Mouse (Mus musculus): ENCODE data around the gene Adprhl1. TPM values are rescaled to one million over a fixed set of nuclear protein-coding genes. Genes with fewer than 3 reads are reported as not detected.

Adprhl1 gene
- polyA plus RNA-seq (2014; fragmentation: Nextera tagmentation; extraction: Ambion mirVana), result 0.17 and 0.27 TPM in 2 replicates

DNA sequence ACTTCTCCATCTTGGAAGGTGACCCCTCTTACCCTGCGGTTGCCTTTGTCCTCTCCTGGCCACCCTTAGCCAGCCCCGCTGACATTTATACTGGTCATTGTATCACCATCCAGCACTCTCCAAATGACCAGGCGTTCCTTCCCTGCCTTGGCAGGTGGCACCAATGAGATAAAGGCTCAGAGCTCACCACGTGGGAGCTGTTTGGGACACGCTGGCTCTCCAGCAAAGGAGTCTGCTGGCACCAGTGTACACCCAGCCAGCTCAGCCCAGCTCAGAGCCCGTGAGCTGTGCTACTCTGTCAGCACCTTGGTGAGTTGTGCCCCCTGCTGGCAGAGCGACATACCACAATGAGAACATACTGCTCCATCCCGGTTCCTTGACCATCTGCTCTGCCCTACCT, at the start of gene Adprhl1:
Gene Adprhl1, minus strand, starts transcription at position 144 of the 400 bp plus-strand sequence.
- no peaks in the 10 kb centered on the region for H3K4me1 ChIP-seq (replicated peaks; ENCODE audit: control insufficient read depth, insufficient read depth, low read length)
- ATAC-seq (replicated peaks; ENCODE audit: low FRiP score, low TSS enrichment, low read depth) (peak; percentile 84; the same call in 1 of the 2 replicates), DNase-seq (ENCODE audit: low spot score) (peak; percentile 83)
- H3K27ac ChIP-seq (ENCODE audit: low read depth), result no peak within 1 kb of the TSS
- no peak within 1 kb of the TSS for H3K4me2 ChIP-seq (ENCODE audit: low read length)
- H3K27me3 ChIP-seq (replicated peaks; ENCODE audit: control insufficient read depth, insufficient read depth, low read length), result no peaks in the 10 kb centered on the region
- no peak within 1 kb of the TSS for H3K9ac ChIP-seq (ENCODE audit: low read length)
- H3K4me3 ChIP-seq (ENCODE audit: low read depth, low read length), result no peak within 1 kb of the TSS
- WGBS, result 34% methylated on average over 8 of the region's 8 CpGs
- H3K9me3 ChIP-seq (ENCODE audit: control insufficient read depth, low read length), result no peaks in the 10 kb centered on the region
- H3K36me3 ChIP-seq (ENCODE audit: control insufficient read depth, insufficient read depth, low read length), result peaks cover 26% of the 10 kb centered on the region

DNA sequence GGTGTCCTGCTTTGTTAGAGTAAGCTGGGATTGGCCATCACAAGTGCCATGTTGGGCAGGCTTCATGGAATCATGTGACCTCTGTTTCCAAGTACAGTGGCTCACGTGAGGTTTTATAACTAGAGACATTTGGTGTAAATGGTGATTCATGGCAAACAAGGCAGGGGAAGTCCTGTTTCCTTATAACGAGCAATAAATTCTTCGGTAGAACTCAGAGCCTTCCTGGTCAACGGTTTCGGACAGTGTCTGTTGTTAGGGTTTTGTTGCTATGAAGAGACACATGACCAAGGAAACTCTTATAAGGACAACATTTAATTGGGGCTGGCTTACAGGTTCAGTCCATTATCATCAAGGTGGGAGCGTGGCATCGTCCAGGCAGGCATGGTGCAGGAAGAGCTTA, 47.1 kb upstream of the Adprhl1 start:
- H3K27ac ChIP-seq (ENCODE audit: low read depth), result no peak overlapping the region
- 0 out of 2 replicates have a peak, but pooled peaks cover 2% of the 10 kb centered on the region for H3K9me3 ChIP-seq (ENCODE audit: control insufficient read depth, low read length)
- no peak overlapping the region for H3K4me2 ChIP-seq (ENCODE audit: low read length)
- H3K27me3 ChIP-seq (replicated peaks; ENCODE audit: control insufficient read depth, insufficient read depth, low read length), result no peaks in the 10 kb centered on the region
- H3K4me3 ChIP-seq (ENCODE audit: low read depth, low read length), result no peak overlapping the region
- ATAC-seq (replicated peaks; ENCODE audit: low FRiP score, low TSS enrichment, low read depth), result no peak
- no peak for DNase-seq (ENCODE audit: low spot score)
- no peaks in the 10 kb centered on the region for H3K4me1 ChIP-seq (replicated peaks; ENCODE audit: control insufficient read depth, insufficient read depth, low read length)
- WGBS, result 91% methylated on average over 7 of the region's 7 CpGs
- peaks cover 41% of the 10 kb centered on the region for H3K36me3 ChIP-seq (ENCODE audit: control insufficient read depth, insufficient read depth, low read length)
- H3K9ac ChIP-seq (ENCODE audit: low read length), result no peak overlapping the region

DNA sequence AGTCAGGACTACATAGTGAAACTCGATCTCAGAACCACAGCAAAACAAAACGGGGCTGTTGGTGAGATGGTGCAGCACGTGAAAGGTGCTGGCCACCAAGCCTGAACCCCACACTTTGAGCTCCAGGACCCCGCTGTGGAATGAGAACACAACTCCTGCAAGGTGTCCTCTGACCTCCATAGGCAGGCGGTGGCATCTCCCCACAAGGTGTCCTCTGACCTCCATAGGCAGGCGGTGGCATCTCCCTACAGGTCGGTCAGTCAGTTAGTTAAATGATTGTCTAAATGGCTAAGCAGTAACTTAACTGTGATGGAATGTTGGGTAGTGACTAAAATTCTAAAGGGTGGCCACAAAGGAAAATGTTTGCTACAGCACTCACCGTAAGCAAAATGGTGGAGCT, 45.6 kb upstream of the Adprhl1 start:
- Histone ChIP-seq H3K36me3 (ENCODE audit: control insufficient read depth, insufficient read depth, low read length) (peaks cover 56% of the 10 kb centered on the region), H3K27ac (ENCODE audit: low read depth) (no peak overlapping the region), H3K27me3 (replicated peaks; ENCODE audit: control insufficient read depth, insufficient read depth, low read length) (no peaks in the 10 kb centered on the region), H3K4me3 (ENCODE audit: low read depth, low read length) (no peak overlapping the region), H3K4me1 (replicated peaks; ENCODE audit: control insufficient read depth, insufficient read depth, low read length) (no peaks in the 10 kb centered on the region), H3K9me3 (ENCODE audit: control insufficient read depth, low read length) (0 out of 2 replicates have a peak, but pooled peaks cover 2% of the 10 kb centered on the region), H3K4me2 (ENCODE audit: low read length) (no peak overlapping the region), H3K9ac (ENCODE audit: low read length) (no peak overlapping the region)
- no peak for ATAC-seq (replicated peaks; ENCODE audit: low FRiP score, low TSS enrichment, low read depth)
- WGBS, result 96% methylated on average over 8 of the region's 8 CpGs
- no peak for DNase-seq (ENCODE audit: low spot score)

DNA sequence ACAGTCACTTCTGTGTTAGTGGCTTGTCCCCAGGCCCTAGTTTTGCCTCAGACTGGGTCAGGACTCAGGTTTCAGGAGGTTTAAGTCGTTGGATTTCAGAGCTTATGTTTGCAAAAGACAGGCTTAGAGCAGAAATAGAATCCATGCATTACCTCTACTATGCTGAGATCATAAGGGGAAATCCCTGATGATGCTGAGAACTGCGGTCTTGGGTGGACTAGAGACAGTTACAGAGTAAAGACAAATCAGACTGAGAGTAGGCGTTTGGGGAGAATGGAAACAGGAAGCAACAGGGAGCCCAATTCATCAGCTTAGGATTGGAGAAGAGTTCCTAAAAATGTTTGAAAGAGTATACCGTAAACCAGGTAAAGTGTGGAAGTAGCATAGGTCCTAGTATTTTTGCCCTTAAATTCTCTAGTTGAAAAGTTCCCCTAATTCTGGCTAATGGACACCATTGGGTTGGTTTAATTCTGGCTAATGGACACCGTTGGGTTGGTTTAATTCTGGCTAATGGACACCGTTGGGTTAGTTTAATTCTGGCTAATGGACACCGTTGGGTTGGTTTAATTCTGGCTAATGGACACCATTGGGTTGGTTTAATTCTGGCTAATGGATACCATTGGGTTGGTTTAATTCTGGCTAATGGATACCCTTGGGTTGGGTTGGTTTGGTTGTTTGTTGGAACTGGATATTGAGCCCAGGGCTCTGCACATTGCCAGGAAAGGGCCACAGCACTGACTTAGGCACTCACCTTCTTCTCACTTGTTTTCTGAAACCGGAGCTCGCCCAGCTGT, 39.9 kb upstream of the Adprhl1 start:
- no peak for DNase-seq (ENCODE audit: low spot score)
- H3K9ac ChIP-seq (ENCODE audit: low read length), result no peak overlapping the region
- peaks cover 3% of the 10 kb centered on the region; the same call in 1 of the 2 replicates for H3K4me1 ChIP-seq (replicated peaks; ENCODE audit: control insufficient read depth, insufficient read depth, low read length)
- no peak overlapping the region for H3K4me3 ChIP-seq (ENCODE audit: low read depth, low read length)
- peaks cover 48% of the 10 kb centered on the region for H3K36me3 ChIP-seq (ENCODE audit: control insufficient read depth, insufficient read depth, low read length)
- no peaks in the 10 kb centered on the region for H3K27me3 ChIP-seq (replicated peaks; ENCODE audit: control insufficient read depth, insufficient read depth, low read length)
- H3K27ac ChIP-seq (ENCODE audit: low read depth), result no peak overlapping the region
- ATAC-seq (replicated peaks; ENCODE audit: low FRiP score, low TSS enrichment, low read depth), result no peak
- H3K4me2 ChIP-seq (ENCODE audit: low read length), result no peak overlapping the region
- H3K9me3 ChIP-seq (ENCODE audit: control insufficient read depth, low read length), result no peaks in the 10 kb centered on the region
- WGBS, result 96% methylated on average over 9 of the region's 9 CpGs

DNA sequence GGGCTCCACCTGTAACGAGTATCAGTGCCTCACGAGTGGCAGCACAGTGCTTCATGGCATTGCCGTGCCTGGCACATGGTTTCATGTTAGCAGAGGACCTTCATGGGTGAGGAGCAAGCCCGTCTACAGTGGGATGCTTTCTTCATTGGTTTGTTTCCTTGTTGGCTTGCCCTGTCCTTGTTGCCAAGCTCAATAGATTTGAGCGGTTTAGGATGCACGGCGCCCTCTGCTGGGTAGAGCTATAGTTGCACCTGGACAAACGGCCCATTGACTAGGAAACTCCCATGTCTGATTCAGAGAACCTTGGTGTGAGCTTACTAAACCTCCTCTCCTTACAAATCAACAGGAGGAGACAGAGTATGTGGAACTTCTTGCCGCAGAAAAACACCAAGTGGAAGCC, 38.4 kb upstream of the Adprhl1 start:
- Histone ChIP-seq H3K36me3 (ENCODE audit: control insufficient read depth, insufficient read depth, low read length) (peaks cover 46% of the 10 kb centered on the region), H3K9ac (ENCODE audit: low read length) (no peak overlapping the region), H3K9me3 (ENCODE audit: control insufficient read depth, low read length) (no peaks in the 10 kb centered on the region), H3K4me3 (ENCODE audit: low read depth, low read length) (no peak overlapping the region), H3K4me2 (ENCODE audit: low read length) (no peak overlapping the region), H3K4me1 (replicated peaks; ENCODE audit: control insufficient read depth, insufficient read depth, low read length) (peaks cover 5% of the 10 kb centered on the region; the same call in 1 of the 2 replicates), H3K27ac (ENCODE audit: low read depth) (no peak overlapping the region), H3K27me3 (replicated peaks; ENCODE audit: control insufficient read depth, insufficient read depth, low read length) (no peaks in the 10 kb centered on the region)
- no peak for ATAC-seq (replicated peaks; ENCODE audit: low FRiP score, low TSS enrichment, low read depth)
- peak; percentile 92 for DNase-seq (ENCODE audit: low spot score)
- 31% methylated on average over 9 of the region's 9 CpGs for WGBS

DNA sequence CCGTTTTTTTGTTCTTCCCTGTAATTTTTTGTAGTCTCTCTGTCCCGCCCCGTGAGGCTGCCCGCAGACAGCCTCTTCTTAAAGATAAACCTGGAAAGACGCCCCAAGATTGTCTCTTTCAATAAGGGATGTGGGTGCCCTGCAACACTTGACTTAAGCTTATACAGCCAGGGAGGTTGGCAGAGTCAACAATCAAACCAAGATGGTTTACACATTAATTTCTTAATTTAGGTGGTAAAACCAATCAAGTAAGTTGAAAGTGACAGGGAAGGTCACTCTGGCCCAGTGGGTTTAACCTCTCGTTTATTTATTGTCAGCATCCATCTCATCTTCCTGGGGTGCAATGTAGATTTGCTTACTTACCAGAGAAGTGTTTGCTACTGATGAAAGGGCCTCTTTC, 34.7 kb upstream of the Adprhl1 start:
- Histone ChIP-seq H3K36me3 (ENCODE audit: control insufficient read depth, insufficient read depth, low read length) (peaks cover 13% of the 10 kb centered on the region), H3K4me1 (replicated peaks; ENCODE audit: control insufficient read depth, insufficient read depth, low read length) (peaks cover 12% of the 10 kb centered on the region), H3K4me2 (ENCODE audit: low read length) (peak overlapping the region; percentile 86), H3K27me3 (replicated peaks; ENCODE audit: control insufficient read depth, insufficient read depth, low read length) (no peaks in the 10 kb centered on the region), H3K9ac (ENCODE audit: low read length) (peak overlapping the region; percentile 60), H3K4me3 (ENCODE audit: low read depth, low read length) (peak overlapping the region; percentile 89), H3K9me3 (ENCODE audit: control insufficient read depth, low read length) (no peaks in the 10 kb centered on the region), H3K27ac (ENCODE audit: low read depth) (no peak overlapping the region)
- no peak for ATAC-seq (replicated peaks; ENCODE audit: low FRiP score, low TSS enrichment, low read depth)
- DNase-seq (ENCODE audit: low spot score), result no peak
- WGBS, result 2% methylated on average over 6 of the region's 6 CpGs

DNA sequence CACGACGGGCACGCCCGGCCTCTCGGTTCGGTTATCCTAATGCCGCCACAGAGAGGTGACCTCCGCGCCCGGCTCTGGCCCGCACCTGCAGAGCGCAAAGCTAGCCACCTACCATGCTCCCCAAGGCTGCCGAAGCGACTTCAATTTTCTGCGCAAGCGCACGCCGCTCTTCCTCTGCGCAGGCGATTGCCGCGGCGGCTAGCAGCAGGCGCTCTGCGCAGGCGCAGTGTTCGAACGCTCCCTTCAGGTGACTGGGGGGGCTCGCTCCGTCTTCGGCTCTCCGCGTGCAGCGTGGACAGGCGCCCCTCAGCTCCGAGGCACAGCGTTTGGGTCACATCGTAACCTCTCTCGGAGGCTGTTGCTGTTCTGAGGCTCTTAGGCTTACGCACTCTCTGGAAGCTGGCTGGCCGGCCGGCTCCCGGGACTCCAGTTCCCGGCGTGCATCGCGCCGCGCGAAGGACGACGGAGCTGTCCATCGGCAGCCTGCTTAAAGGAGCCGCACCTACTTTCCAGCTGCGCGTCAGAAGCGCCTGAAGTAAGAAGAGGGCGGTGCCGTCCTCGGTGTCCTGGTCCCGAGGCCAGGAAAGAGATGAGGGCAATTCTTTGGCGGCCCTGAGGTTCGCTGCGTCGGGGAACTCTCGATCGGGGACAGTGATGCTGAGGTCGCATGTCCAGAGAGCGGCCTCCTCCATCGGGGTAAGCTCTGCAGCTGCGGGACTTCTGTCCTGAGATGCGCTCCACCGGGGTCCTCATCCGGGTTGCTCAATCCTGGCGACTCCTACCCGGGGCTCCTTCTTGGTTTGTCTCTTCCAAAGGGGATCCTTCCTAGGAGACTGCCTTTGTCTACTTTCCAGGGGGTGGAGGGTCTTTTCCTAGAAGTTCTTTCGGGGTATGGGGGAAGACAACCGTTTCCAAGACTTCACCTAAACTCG, 34.0 kb upstream of the Adprhl1 start, which contains the start of the genes Dcun1d2 and Tmco3:
Gene Dcun1d2, minus strand, starts transcription at position 440 of the 932 bp plus-strand sequence.
Gene Tmco3, plus strand, starts transcription at position 499 of the 932 bp plus-strand sequence.
- peak within 1 kb of the TSS; percentile 86 for H3K4me2 ChIP-seq (ENCODE audit: low read length)
- under 1% methylated on average over 78 of the region's 79 CpGs for WGBS
- DNase-seq (ENCODE audit: low spot score) (peak; percentile 98), ATAC-seq (replicated peaks; ENCODE audit: low FRiP score, low TSS enrichment, low read depth) (peak; percentile 93)
- H3K4me1 ChIP-seq (replicated peaks; ENCODE audit: control insufficient read depth, insufficient read depth, low read length), result peaks cover 12% of the 10 kb centered on the region
- H3K9ac ChIP-seq (ENCODE audit: low read length), result peak within 1 kb of the TSS; percentile 60
- peak within 1 kb of the TSS; percentile 91 for H3K27ac ChIP-seq (ENCODE audit: low read depth)
- H3K36me3 ChIP-seq (ENCODE audit: control insufficient read depth, insufficient read depth, low read length), result peaks cover 9% of the 10 kb centered on the region
- peak within 1 kb of the TSS; percentile 89 for H3K4me3 ChIP-seq (ENCODE audit: low read depth, low read length)
- H3K27me3 ChIP-seq (replicated peaks; ENCODE audit: control insufficient read depth, insufficient read depth, low read length), result no peaks in the 10 kb centered on the region
- no peaks in the 10 kb centered on the region for H3K9me3 ChIP-seq (ENCODE audit: control insufficient read depth, low read length)

DNA sequence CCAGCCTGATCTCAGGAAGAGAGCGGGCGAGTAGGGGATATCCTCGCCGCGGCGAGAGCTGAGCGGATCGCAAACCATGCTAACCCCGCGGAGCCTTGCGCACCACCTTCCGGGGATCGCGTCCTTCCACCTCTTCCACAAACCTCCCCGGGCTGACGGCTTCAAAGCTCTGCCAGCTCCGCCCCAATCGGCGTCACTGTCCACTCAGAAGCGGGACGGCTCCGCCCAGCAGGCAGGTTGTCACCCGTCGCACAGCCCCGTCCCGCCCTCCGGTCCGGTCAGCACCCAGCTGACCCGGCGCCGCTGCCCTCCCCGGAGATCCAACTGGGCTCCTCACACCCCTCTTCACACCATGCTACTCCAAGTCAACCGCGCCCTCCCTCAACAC, 33.3 kb upstream of the Adprhl1 start:
- no peaks in the 10 kb centered on the region for H3K9me3 ChIP-seq (ENCODE audit: control insufficient read depth, low read length)
- H3K27me3 ChIP-seq (replicated peaks; ENCODE audit: control insufficient read depth, insufficient read depth, low read length), result no peaks in the 10 kb centered on the region
- H3K36me3 ChIP-seq (ENCODE audit: control insufficient read depth, insufficient read depth, low read length), result peaks cover 4% of the 10 kb centered on the region; the same call in 1 of the 2 replicates
- peak overlapping the region; percentile 91 for H3K27ac ChIP-seq (ENCODE audit: low read depth)
- H3K9ac ChIP-seq (ENCODE audit: low read length), result peak overlapping the region; percentile 60
- no peak for DNase-seq (ENCODE audit: low spot score)
- ATAC-seq (replicated peaks; ENCODE audit: low FRiP score, low TSS enrichment, low read depth), result peak; percentile 81
- under 1% methylated on average over 33 of the region's 34 CpGs for WGBS
- H3K4me1 ChIP-seq (replicated peaks; ENCODE audit: control insufficient read depth, insufficient read depth, low read length), result peaks cover 12% of the 10 kb centered on the region
- H3K4me2 ChIP-seq (ENCODE audit: low read length), result peak overlapping the region; percentile 86
- peak overlapping the region; percentile 89 for H3K4me3 ChIP-seq (ENCODE audit: low read depth, low read length)
